Mouse (Mus musculus) cortical plate, adult 2 months (tissue): ENCODE data around the gene Ssna1. TPM values are rescaled to one million over a fixed set of nuclear protein-coding genes. Genes with fewer than 3 reads are reported as not detected.

Experiments used
- H3K27ac ChIP-seq: fragments of 200-500 bp; 2 replicates; pipeline ENCODE4 v1.5.1; 2012; ENCODE audit warnings: low read length, control low read depth, inconsistent platforms; ENCODE audit not compliant: insufficient read depth
- H3K4me1 ChIP-seq: fragments of 200-500 bp; 2 replicates; pipeline ENCODE4 v1.6.1; 2011; ENCODE audit warnings: low read length; ENCODE audit not compliant: control insufficient read depth, insufficient read depth
- H3K4me3 ChIP-seq: fragments of 200-500 bp; 2 replicates; pipeline ENCODE4 v1.5.1; 2011; ENCODE audit warnings: mild to moderate bottlenecking, low read length, control low read depth; ENCODE audit not compliant: insufficient read depth
- CTCF ChIP-seq: fragments of 200-500 bp; IDR thresholded peaks from 2 replicates; pipeline ENCODE4 v1.5.1; 2011; ENCODE audit warnings: mild to moderate bottlenecking, control low read depth, low read length; ENCODE audit not compliant: insufficient read depth; ENCODE audit errors: extremely low read depth
- POLR2A ChIP-seq: fragments of 200-500 bp; IDR thresholded peaks from 2 replicates; pipeline ENCODE4 v1.6.1; 2011; ENCODE audit warnings: mild to moderate bottlenecking, low read length, control low read depth; ENCODE audit not compliant: insufficient read depth; ENCODE audit errors: extremely low read depth
- polyA plus RNA-seq: library from polyadenylated mRNA; depleted of rRNA; stranded (reverse); fragments of >200 nt; gene quantifications from 2 replicates; pipeline ENCODE4 v1.2.3, GENCODE M21; 2012

Gene Ssna1
- polyA plus RNA-seq, 1 experiment, result 93.2 TPM

- H3K4me1 ChIP-seq, result peaks cover 3% of the 10 kb centered on the region; the same call in 1 of the 2 replicates
- no peak for TF ChIP-seq CTCF
- TF ChIP-seq POLR2A, result no peak
- H3K4me3 ChIP-seq, result no peak overlapping the region
- 0 out of 2 replicates have a peak overlapping the region, but pooled peaks have one; percentile 24 for H3K27ac ChIP-seq
Measured at GRCm38 (mm10) chr2:25290816-25291130, 18.5 kb upstream of the Ssna1 start.

DNA sequence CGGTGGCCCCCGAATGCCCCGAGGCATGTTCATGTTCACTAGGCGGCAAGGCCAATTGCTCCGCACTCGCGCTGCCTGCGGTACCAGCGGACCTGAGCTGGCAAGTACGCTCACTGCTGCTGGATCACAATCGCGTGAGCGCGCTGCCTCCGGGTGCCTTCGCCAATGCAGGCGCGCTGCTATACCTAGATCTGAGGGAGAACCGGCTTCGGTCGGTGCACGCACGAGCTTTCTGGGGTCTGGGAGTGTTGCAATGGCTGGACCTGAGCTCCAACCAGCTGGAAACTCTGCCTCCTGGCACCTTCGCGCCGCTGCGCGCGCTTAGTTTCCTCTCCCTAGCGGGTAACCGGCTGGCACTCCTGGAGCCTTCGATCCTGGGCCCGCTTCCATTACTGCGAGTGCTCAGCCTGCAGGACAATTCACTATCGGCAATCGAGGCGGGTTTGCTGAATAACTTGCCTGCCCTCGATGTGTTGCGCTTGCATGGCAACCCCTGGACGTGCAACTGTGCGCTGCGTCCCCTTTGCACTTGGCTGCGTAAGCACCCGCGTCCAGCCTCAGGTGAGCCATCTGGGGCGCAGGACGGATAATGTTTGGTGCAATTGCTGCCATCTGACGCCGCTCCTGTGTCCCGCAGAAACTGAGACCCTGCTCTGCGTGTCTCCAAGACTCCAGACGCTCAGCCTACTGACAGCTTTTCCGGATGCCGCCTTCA, 18.0 kb upstream of the Ssna1 start:
- H3K27ac ChIP-seq, result peak overlapping the region; percentile 24; the same call in 1 of the 2 replicates
- H3K4me1 ChIP-seq, result peaks cover 3% of the 10 kb centered on the region; the same call in 1 of the 2 replicates
- no peak overlapping the region for H3K4me3 ChIP-seq
- TF ChIP-seq POLR2A (peak; percentile 34; the same call in 1 of the 2 replicates), CTCF (no peak)

- Histone ChIP-seq H3K27ac (peak within 1 kb of the TSS; percentile 24; the same call in 1 of the 2 replicates), H3K4me1 (peaks cover 3% of the 10 kb centered on the region; the same call in 1 of the 2 replicates), H3K4me3 (no peak within 1 kb of the TSS)
- TF ChIP-seq POLR2A (no peak), CTCF (no peak)
Measured at GRCm38 (mm10) chr2:25289651-25290050, 17.4 kb upstream of the Ssna1 start, which contains the start of gene Lrrc26. Gene Lrrc26, plus strand, starts transcription at chr2:25289915.

DNA sequence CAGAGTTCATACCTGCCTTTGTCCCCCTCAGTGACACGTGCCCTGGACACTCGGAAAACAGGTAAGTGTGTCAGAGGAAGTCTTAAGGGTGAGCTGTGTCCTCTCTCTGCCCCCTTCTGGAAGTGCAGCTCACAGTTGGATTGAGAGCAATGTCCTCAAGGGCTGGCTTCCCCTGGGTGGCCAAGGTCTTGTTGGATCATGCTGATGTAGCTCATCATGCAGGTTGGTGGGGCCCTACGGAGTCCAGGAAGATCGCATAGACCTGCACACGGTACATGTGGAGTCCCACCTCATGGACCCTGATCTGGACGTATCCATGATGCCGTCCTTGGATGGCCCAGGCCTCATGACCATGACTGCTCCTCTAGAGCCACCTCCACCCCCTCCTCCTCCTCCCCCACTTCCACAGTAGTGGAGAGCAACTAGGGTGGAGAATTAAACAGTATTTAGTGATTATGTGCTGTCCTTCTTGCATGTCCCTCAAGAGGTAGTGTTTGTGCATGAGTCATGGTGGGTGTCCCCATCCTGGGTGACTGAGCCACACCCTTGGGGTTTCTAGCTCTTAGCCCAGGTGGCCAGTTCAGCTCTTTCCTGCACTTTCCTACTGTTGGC, 16.6 kb upstream of the Ssna1 start:
- H3K4me1 ChIP-seq, result peaks cover 3% of the 10 kb centered on the region; the same call in 1 of the 2 replicates

DNA sequence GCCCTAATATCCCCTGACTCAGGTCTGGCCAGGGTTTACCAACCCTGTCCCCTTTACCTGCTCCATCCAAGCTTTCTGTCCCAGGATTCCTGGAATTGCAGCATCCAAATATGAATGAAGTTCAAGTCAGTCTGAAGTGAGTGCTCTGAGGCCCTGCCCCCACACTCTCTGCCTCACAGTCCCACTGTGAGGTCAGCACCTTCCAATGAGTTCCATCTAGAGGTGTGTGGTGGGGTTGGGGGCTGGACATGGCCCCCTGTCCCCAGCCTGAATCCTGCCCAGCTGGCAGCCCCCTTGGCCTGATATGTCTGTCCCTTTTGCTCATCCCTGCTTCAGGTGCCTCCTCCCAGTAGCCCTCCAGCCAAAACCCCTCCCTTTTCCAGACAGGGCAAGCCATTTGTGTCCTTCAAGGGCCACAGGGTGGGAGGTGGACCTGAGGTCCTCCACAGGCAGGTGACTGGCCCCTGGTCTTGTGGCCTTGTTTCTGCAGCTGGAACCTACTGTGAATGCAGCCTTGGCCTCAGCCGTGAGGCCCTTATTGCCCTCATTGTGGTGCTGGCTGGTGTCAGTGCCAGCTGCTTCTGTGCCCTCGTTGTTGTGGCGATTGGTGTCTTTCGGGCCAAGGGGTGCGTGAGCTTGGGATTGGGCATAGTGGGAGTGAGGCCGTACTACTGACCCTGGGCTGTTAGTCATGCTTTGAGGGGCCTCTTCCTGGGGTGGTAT, 15.8 kb upstream of the Ssna1 start, which contains the start of gene Tmem210:
TSS of gene Tmem210 (plus strand) at position 219 of the 723 bp plus-strand sequence.
- TF ChIP-seq POLR2A (0 out of 2 replicates have a peak, but pooled peaks have one; percentile 14), CTCF (no peak)
- no peak within 1 kb of the TSS for H3K4me3 ChIP-seq
- no peak within 1 kb of the TSS for H3K27ac ChIP-seq
- peaks cover 3% of the 10 kb centered on the region; the same call in 1 of the 2 replicates for H3K4me1 ChIP-seq

More for the DNA sequence above, 16.6 kb upstream of the Ssna1 start:
- TF ChIP-seq CTCF (no peak), POLR2A (peak; percentile 48)
- no peak overlapping the region for H3K27ac ChIP-seq
- H3K4me3 ChIP-seq, result no peak overlapping the region

GRCm38 (mm10) chr2:25286837-25287636, 14.8 kb upstream of the Ssna1 start:
- H3K27ac ChIP-seq, result no peak overlapping the region
- TF ChIP-seq POLR2A, result no peak
- TF ChIP-seq CTCF, result no peak
- H3K4me1 ChIP-seq, result peaks cover 3% of the 10 kb centered on the region; the same call in 1 of the 2 replicates
- H3K4me3 ChIP-seq, result no peak overlapping the region

GRCm38 (mm10) chr2:25286314-25286713, 14.1 kb upstream of the Ssna1 start:
- H3K4me3 ChIP-seq, result no peak overlapping the region
- peaks cover 3% of the 10 kb centered on the region; the same call in 1 of the 2 replicates for H3K4me1 ChIP-seq
- TF ChIP-seq POLR2A (peak; percentile 45; the same call in 1 of the 2 replicates), CTCF (no peak)
- H3K27ac ChIP-seq, result no peak overlapping the region

DNA sequence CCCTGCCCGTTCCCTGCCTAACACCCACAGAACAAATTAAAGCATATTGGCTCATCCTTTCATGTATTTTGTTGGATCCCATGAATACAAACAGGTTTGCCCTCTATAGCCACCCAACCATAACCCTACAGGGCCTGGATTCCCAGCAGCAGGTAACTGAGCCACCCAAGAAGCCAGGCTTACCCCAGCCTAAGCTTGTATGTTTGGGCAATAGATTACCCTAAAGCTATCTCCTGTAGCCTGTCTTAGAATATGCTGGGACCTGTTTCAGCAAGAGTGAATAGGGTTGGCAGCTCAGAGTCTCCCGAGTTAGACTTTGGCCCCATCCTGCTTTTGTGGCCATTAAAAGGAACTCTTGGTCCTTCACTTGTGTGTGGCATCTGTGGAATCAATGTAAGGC, 13.3 kb upstream of the Ssna1 start:
- H3K4me1 ChIP-seq, result peaks cover 3% of the 10 kb centered on the region; the same call in 1 of the 2 replicates
- TF ChIP-seq POLR2A (0 out of 2 replicates have a peak, but pooled peaks have one; percentile 0), CTCF (no peak)
- H3K4me3 ChIP-seq, result no peak overlapping the region
- H3K27ac ChIP-seq, result no peak overlapping the region

GRCm38 (mm10) chr2:25278928-25279882, 7.0 kb upstream of the Ssna1 start:
- Histone ChIP-seq H3K4me3 (no peak overlapping the region), H3K27ac (no peak overlapping the region), H3K4me1 (no peaks in the 10 kb centered on the region)
- peak; percentile 74 for TF ChIP-seq CTCF
- TF ChIP-seq POLR2A, result no peak
